Mouse (Mus musculus) midbrain, postnatal 0 days (tissue): ENCODE measurements around the gene Unc93a2. TPM values are rescaled to one million over a fixed set of nuclear protein-coding genes. Genes with fewer than 3 reads are reported as not detected.
A peak's percentile ranks its signal among the peaks of the same experiment; 100 is the strongest.
"Not testable (repeated sequence)": the region's sequence is repeated elsewhere in the genome, so short reads cannot be mapped to it uniquely, and the experiment has no call there.

ENCODE experiments used
- ATAC-seq: fragments of 200-750 bp; cut with Nextera tagmentation; 2 replicates; pipeline ENCODE4 v1.8.0; 2017; ENCODE audit warnings: moderate number of reproducible peaks, mild to moderate bottlenecking, moderate TSS enrichment, moderate library complexity; ENCODE audit not compliant: low FRiP score
- DNase-seq: peaks from one replicate; pipeline ENCODE4 v3.0.0-alpha.2; 2015; ENCODE audit warnings: low spot score
- H3K27ac ChIP-seq: fragments of 300-500 bp; sonication (generic); 2 replicates; pipeline ENCODE4 v1.5.1; 2014; ENCODE audit warnings: low read depth, mild to moderate bottlenecking, low read length, mixed read lengths
- H3K27me3 ChIP-seq: fragments of 300-500 bp; sonication (generic); 2 replicates; pipeline ENCODE4 v1.6.1; 2014; ENCODE audit warnings: low read length, control low read depth, mixed read lengths; ENCODE audit not compliant: insufficient read depth
- H3K36me3 ChIP-seq: fragments of 300-500 bp; sonication (generic); 2 replicates; pipeline ENCODE4 v1.6.1; 2014; ENCODE audit warnings: low read length, control low read depth, mixed read lengths; ENCODE audit not compliant: insufficient read depth
- H3K4me1 ChIP-seq: fragments of 300-500 bp; sonication (generic); 2 replicates; pipeline ENCODE4 v1.6.1; 2014; ENCODE audit warnings: mild to moderate bottlenecking, control low read depth, antibody characterized with exemption, low read length, mixed read lengths; ENCODE audit not compliant: insufficient read depth
- H3K4me2 ChIP-seq: fragments of 300-500 bp; sonication (generic); 2 replicates; pipeline ENCODE4 v1.6.1; 2014; ENCODE audit warnings: low read depth, mild to moderate bottlenecking, low read length, mixed read lengths; ENCODE audit not compliant: poor library complexity, severe bottlenecking
- H3K4me3 ChIP-seq: fragments of 300-500 bp; sonication (generic); 2 replicates; pipeline ENCODE4 v1.5.1; 2014; ENCODE audit warnings: low read depth, mild to moderate bottlenecking, low read length, moderate library complexity
- H3K9ac ChIP-seq: fragments of 300-500 bp; sonication (generic); replicated peaks from 2 replicates; pipeline ENCODE4 v1.6.1; 2014; ENCODE audit warnings: mild to moderate bottlenecking, low read length, moderate library complexity, mixed read lengths; ENCODE audit not compliant: poor library complexity, severe bottlenecking
- H3K9me3 ChIP-seq: fragments of 300-500 bp; sonication (generic); 2 replicates; pipeline ENCODE4 v1.6.1; 2016; ENCODE audit warnings: low read length, control low read depth
- WGBS: fragments of 180-500 bp; shearing (Covaris S2); extraction: QIAGEN DNeasy Blood & Tissue Kit; methylation state at CpG from one replicate; pipeline ENCODE4 v1.1.7; 2014; 5-methylcytosine and 5-hydroxymethylcytosine counted together
- polyA plus RNA-seq: library from polyadenylated mRNA; unstranded; fragments of >200 nt; fragmentation: Nextera tagmentation; extraction: Ambion mirVana; gene quantifications from 2 replicates; pipeline ENCODE4 v1.2.1, GENCODE M21; 2015
- total RNA-seq: library from RNA; depleted of rRNA; stranded (reverse); fragments of >200 nt; gene quantifications from 2 replicates; pipeline ENCODE4 v1.2.3, GENCODE M21; 2014

The Unc93a2 gene
- total and polyA plus RNA-seq, 2 experiments from 2014 or later, result 0.05 TPM; not detected in 1

DNA sequence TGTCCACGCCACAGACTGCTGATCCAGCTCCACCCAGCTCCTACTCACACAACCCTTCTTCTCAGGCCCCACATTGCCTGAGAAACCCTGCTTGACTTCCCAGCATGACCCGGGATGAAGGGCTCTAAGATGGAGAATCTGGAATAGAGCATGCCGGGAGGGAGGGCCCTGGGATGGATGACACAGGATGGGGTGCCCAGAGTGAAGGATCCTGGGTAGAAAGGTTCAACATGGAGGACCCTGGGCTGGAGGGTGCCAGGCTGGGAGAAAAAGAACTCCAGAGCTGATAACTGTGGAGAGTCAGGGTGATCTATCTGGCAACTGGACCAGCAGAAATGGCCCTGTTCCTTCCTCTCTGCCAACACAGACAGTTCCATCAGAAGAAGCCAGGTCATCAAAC, 19.6 kb downstream of the Unc93a2 start:
- not testable (repeated sequence) for H3K4me1 ChIP-seq, H3K4me2 ChIP-seq, H3K27me3 ChIP-seq, H3K9me3 ChIP-seq, H3K4me3 ChIP-seq, H3K36me3 ChIP-seq, H3K27ac ChIP-seq, H3K9ac ChIP-seq, DNase-seq, ATAC-seq
- no CpG with 5 or more reads among the region's 3 CpGs for WGBS

DNA sequence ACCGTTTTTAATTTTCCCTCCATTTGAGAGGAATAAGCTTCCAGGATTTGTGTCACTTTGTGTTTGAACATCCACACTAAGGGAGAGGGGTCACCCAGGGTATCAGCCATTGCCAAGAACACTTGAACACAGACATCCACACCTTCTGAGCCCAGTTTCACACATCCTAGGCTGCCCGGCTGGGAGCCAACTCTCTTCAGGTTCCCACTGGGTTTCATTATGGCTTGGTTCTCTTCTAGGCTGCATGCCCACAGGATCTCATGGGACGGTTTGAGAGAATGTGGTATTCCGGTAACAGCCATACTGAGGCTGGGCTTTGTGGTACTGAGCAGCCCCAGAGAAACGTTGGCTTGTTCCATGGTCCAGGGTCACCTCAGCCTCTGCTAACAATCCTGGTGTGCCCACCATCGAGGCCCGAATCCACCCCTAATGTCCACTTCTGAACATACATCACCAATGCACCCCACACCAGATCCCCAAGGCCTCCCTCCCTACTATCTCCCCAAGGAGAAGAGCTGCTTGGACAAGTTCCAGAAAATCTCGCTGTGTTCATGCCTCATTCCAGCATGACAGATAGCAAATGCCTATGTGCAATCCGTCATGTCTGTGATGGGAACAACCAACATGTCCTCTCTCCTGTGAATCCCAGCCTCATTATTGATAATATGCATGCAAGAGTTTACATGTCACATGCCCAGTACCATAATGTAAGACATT, 24.4 kb downstream of the Unc93a2 start:
- H3K4me3 ChIP-seq, H3K36me3 ChIP-seq, H3K9ac ChIP-seq, H3K27ac ChIP-seq, H3K4me2 ChIP-seq, H3K4me1 ChIP-seq, H3K9me3 ChIP-seq, H3K27me3 ChIP-seq, ATAC-seq: not testable (repeated sequence)
- DNase-seq, result peak; percentile 46
- 82% methylated on average over 8 of the region's 9 CpGs for WGBS

DNA sequence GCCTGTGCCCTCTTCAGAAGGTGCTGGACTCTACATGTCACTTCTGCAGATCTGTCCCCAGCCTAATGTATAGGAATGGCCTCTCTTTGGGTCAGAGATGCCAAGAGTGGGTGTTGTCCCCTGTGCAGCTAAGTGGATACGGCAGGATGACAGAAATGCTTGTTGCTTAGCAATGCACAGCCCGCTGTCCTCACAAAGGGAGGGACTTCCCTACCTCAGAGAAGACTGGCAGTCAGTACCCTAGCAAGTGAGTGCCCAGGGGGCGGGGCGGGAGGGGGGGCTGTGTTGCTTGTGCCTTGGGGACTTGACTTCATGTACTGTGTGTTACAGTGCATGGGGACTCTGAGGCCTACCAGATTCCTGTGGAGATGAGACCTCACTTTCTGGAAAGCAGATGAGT, 25.5 kb downstream of the Unc93a2 start:
- H3K27ac ChIP-seq, H3K36me3 ChIP-seq, H3K9ac ChIP-seq, H3K4me2 ChIP-seq, ATAC-seq, DNase-seq, H3K4me3 ChIP-seq, H3K4me1 ChIP-seq, H3K27me3 ChIP-seq, H3K9me3 ChIP-seq: not testable (repeated sequence)
- 65% methylated on average over 4 of the region's 4 CpGs for WGBS

DNA sequence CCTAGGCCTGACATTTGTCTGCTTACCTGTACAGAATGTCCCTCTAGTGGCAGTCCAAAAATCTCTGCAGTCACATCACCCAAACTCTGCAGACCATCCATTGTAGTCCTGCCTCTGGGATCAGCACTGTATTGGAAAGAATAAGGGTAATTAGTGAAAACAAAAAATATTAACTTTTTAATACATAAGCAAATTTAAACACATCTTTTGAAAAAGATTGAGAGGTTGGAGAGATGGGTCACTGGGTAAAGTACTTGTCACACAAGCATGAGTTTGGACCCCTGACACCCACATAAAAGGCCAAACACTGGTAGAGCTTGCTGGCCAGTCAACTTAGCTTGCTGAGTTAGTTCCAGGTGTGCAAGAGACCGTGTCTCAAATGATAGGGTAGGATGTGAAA, 32.7 kb downstream of the Unc93a2 start, which contains the start of gene Ttll2:
TSS of gene Ttll2 (minus strand) at position 101 of the 400 bp plus-strand sequence.
- H3K27me3 ChIP-seq, H3K4me3 ChIP-seq, H3K36me3 ChIP-seq, DNase-seq, ATAC-seq, H3K4me2 ChIP-seq, H3K27ac ChIP-seq, H3K9ac ChIP-seq, H3K4me1 ChIP-seq, H3K9me3 ChIP-seq: not testable (repeated sequence)
- 100% methylated on average over 1 of the region's 1 CpGs for WGBS

DNA sequence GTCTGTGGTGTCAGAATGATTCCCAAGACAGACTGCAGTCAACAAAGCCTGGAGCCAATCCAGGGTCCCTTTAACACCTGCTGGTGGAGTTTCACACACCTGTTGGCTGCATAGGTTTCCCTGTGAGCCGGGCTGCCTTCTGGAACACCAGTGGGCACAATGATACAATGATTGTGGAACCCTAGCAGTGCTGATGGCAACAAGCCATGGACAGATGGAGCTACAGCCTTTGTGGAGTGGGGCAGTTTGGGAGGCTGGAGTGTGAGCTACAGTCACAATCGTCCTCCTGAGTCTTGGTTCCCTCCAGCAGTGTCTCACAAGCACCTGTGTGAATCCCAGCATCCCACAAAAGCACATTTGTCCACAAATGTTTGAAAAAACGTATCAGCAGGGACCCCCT, 36.5 kb downstream of the Unc93a2 start:
- not testable (repeated sequence) for H3K4me3 ChIP-seq, H3K9ac ChIP-seq, H3K36me3 ChIP-seq, H3K27ac ChIP-seq, ATAC-seq, H3K27me3 ChIP-seq, H3K4me1 ChIP-seq, H3K4me2 ChIP-seq, H3K9me3 ChIP-seq
- 75% methylated on average over 1 of the region's 3 CpGs for WGBS
- DNase-seq, result peak; percentile 36

DNA sequence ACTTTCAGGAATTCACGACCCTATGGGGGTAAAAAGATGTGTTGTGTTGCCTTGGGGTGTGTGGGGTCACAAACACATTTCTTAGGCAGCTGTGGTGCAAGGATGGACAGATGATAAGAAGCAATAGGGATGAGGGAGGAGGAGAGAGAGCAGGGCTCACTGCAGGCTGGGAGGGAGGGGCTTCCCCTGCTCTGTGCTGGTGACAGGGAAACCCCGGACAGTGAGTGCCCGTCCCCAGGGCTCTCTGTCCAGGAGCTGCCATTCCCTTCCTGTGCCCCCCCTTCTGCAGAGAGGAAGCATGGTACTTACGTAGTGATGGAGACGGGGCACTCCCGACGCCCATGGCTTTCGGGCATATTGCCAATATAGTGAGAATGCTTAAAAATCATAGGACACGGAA, 47.9 kb downstream of the Unc93a2 start:
- not testable (repeated sequence) for H3K4me2 ChIP-seq, H3K4me1 ChIP-seq, H3K27me3 ChIP-seq, H3K4me3 ChIP-seq, H3K36me3 ChIP-seq, H3K27ac ChIP-seq, H3K9me3 ChIP-seq, DNase-seq, H3K9ac ChIP-seq
- 70% methylated on average over 7 of the region's 9 CpGs for WGBS
- peak; percentile 66; the same call in 1 of the 2 replicates for ATAC-seq

DNA sequence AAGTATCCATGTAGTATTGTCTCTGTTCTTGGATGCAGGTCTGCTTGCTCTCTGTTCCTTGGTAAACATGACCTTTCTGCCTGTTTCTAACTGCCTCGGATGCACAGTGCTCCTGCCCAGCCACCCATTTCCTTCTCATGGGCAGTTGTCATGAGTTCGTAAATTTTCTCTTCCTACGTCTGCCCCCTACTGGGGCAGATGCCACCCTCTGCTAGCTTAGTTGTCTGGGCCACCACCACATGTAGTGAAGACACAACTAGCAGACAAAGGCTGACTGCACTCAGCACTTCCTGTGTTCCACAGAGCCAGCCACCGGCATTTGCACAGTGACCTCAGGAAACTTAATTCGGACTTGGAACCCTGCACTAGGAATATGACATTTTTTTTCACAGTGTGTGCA, 52.5 kb downstream of the Unc93a2 start:
- H3K4me3 ChIP-seq, H3K4me2 ChIP-seq, H3K27ac ChIP-seq, H3K27me3 ChIP-seq, DNase-seq, H3K9me3 ChIP-seq, H3K36me3 ChIP-seq, ATAC-seq, H3K9ac ChIP-seq, H3K4me1 ChIP-seq: not testable (repeated sequence)
- 78% methylated on average over 3 of the region's 5 CpGs for WGBS

DNA sequence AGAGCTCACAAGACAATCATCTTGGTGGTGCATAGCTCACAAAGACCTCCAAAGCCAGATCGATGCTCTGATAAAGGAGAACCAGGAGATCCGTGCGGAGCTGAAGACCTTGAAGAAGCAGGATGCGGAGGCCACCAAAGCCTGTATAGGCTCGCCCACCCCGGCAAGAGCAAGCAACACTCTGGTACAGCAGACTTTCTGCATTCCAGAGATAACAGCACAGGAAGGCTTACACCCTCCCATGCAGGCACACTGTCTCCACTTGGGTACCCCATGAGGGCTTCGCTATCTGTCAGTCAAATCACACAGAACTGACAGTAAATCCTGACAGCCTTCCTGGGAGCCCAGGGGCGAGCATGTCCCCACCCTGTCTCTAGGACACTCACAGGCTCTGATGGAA, 58.8 kb downstream of the Unc93a2 start:
- not testable (repeated sequence) for H3K9me3 ChIP-seq, H3K27ac ChIP-seq, H3K4me2 ChIP-seq, H3K4me1 ChIP-seq, DNase-seq, ATAC-seq, H3K27me3 ChIP-seq, H3K4me3 ChIP-seq, H3K9ac ChIP-seq, H3K36me3 ChIP-seq
- 82% methylated on average over 2 of the region's 8 CpGs for WGBS

DNA sequence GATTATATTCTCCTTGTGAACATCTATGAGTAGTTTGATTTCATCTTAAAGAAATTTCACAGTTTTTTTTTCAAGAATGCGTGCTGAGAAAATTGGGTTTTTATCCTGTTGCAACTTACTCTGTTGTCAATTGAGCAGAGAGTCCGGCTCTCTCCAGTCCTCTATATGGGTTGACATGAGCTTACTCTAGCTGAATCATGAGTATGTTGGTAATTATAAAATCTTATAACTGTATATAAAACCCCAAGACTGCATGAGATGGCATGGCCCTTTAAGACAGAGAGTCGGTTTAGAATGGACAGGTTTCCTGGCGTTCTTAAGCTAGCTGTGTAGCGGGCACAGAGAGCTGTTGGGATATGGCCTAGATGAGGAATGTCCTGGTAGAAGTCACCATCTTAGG, 60.9 kb downstream of the Unc93a2 start, which contains the start of gene Tcp10a:
TSS of gene Tcp10a (plus strand) at position 301 of the 400 bp plus-strand sequence.
- not testable (repeated sequence) for ATAC-seq, H3K4me1 ChIP-seq, H3K9me3 ChIP-seq, H3K4me2 ChIP-seq, H3K27me3 ChIP-seq, H3K36me3 ChIP-seq, H3K4me3 ChIP-seq, H3K9ac ChIP-seq, DNase-seq, H3K27ac ChIP-seq
- 93% methylated on average over 3 of the region's 5 CpGs for WGBS
